10 mouse cellular contexts compared by ENCODE assay signal in the genomic region with DNA sequence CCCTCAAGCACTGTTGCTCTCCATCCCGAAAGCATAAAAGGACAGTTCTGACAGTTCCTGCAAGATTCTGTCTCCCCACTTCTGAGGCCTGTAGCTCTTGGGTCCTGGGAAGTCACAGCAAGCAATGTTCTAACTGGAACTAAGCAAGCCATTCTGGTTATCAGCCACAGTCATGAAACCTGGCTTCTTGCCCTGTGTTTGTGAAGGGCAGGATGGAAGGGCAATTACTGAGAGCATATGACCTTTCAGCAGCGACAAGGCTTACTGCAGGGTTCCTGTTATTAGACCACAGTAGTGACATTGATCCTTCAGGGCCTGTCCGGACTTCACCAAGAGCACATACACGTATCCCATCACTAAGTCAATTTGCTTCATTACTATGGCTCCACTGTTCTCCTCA.
DNase-seq lines count a peak whose midpoint lies in the region; ATAC-seq and TF ChIP-seq lines count a peak whose summit lies in the region.
"Had no signal": no experiment of that assay in that cellular context is flagged by ENCODE, and none has a peak within 500 bp of the region (broad histone marks: within the 10 kb centered on the region; RNA-seq: fewer than 3 reads in every experiment).

No protein-coding gene starts in this region.

- no peaks in the 10 kb centered on the region for H3K27me3 ChIP-seq in lung, embryonic 14.5 days (ENCODE audit: insufficient read depth, low read length)
- no peaks in the 10 kb centered on the region for H3K27me3 ChIP-seq in lung, postnatal 0 days (replicated peaks; ENCODE audit: insufficient read depth, low read length)
- no peaks in the 10 kb centered on the region for H3K27me3 ChIP-seq in forebrain, embryonic 13.5 days
- H3K27me3 ChIP-seq: hindbrain, embryonic 12.5 days; midbrain, embryonic 15.5 days had no signal

- no peak overlapping the region for H3K4me3 ChIP-seq in lung, embryonic 14.5 days (ENCODE audit: low read depth, low read length)
- H3K4me3 ChIP-seq in lung, postnatal 0 days (ENCODE audit: low read depth, low read length) = no peak overlapping the region
- H3K4me3 ChIP-seq in forebrain, embryonic 13.5 days = no peak overlapping the region
- H3K4me3 ChIP-seq: hindbrain, embryonic 12.5 days; midbrain, embryonic 15.5 days had no signal

- peak; percentile 49 for DNase-seq in lung, embryonic 14.5 days
- DNase-seq in lung, postnatal 0 days (ENCODE audit: low spot score) = no peak
- DNase-seq in heart, adult 8-10 months (ENCODE audit: low spot score) = peak; percentile 86
- DNase-seq in kidney, adult 8-10 months = peak; percentile 39 to 66
- DNase-seq in skeletal muscle tissue, adult 2 months (ENCODE audit: low read depth, low spot score) = peak; percentile 35
- no peak for DNase-seq in layer of hippocampus, adult 8-10 months (ENCODE audit: low spot score in 2 of 2)
- no peak for DNase-seq in frontal cortex, postnatal 36 days (ENCODE audit: low spot score in 2 of 2)

- H3K9me3 ChIP-seq in lung, embryonic 14.5 days (ENCODE audit: low read depth, low read length) = no peaks in the 10 kb centered on the region
- no peaks in the 10 kb centered on the region for H3K9me3 ChIP-seq in lung, postnatal 0 days (ENCODE audit: low read length)
- H3K9me3 ChIP-seq in forebrain, embryonic 13.5 days (replicated peaks) = no peaks in the 10 kb centered on the region
- H3K9me3 ChIP-seq: hindbrain, embryonic 12.5 days; midbrain, embryonic 15.5 days had no signal

- no peak overlapping the region for H3K4me2 ChIP-seq in lung, embryonic 14.5 days
- H3K4me2 ChIP-seq in lung, postnatal 0 days (replicated peaks; ENCODE audit: low read depth, low read length) = no peak overlapping the region
- H3K4me2 ChIP-seq in forebrain, embryonic 13.5 days = no peak overlapping the region
- H3K4me2 ChIP-seq: hindbrain, embryonic 12.5 days; midbrain, embryonic 15.5 days had no signal

- no peaks in the 10 kb centered on the region for H3K4me1 ChIP-seq in lung, embryonic 14.5 days (ENCODE audit: insufficient read depth)
- H3K4me1 ChIP-seq in lung, postnatal 0 days (ENCODE audit: insufficient read depth, low read depth, low read length) = no peaks in the 10 kb centered on the region
- no peaks in the 10 kb centered on the region for H3K4me1 ChIP-seq in forebrain, embryonic 13.5 days
- H3K4me1 ChIP-seq: hindbrain, embryonic 12.5 days; midbrain, embryonic 15.5 days had no signal

- TF ChIP-seq EP300 in lung, postnatal 0 days (IDR thresholded peaks at IDR 0.05) = no peak

- H3K9ac ChIP-seq in lung, embryonic 14.5 days = no peak overlapping the region
- H3K9ac ChIP-seq in lung, postnatal 0 days (replicated peaks; ENCODE audit: low read depth) = no peak overlapping the region
- no peak overlapping the region for H3K9ac ChIP-seq in forebrain, embryonic 13.5 days
- H3K9ac ChIP-seq: hindbrain, embryonic 12.5 days; midbrain, embryonic 15.5 days had no signal

- peaks cover 12% of the 10 kb centered on the region for H3K36me3 ChIP-seq in lung, embryonic 14.5 days (ENCODE audit: insufficient read depth)
- H3K36me3 ChIP-seq in lung, postnatal 0 days (ENCODE audit: insufficient read depth, low read length) = no peaks in the 10 kb centered on the region; the same call in 1 of the 2 replicates
- H3K36me3 ChIP-seq in forebrain, embryonic 13.5 days (ENCODE audit: poor library complexity, severe bottlenecking) = peaks cover 14% of the 10 kb centered on the region
- H3K36me3 ChIP-seq: hindbrain, embryonic 12.5 days had no signal

- no peak for ATAC-seq in lung, embryonic 14.5 days (ENCODE audit: insufficient read depth)
- no peak for ATAC-seq in lung, postnatal 0 days
- no peak for ATAC-seq in forebrain, embryonic 13.5 days
- ATAC-seq: midbrain, embryonic 15.5 days had no signal

- 65% methylated on average over 4 of the region's 4 CpGs for WGBS in lung, embryonic 14.5 days
- WGBS in lung, postnatal 0 days = 58% methylated on average over 4 of the region's 4 CpGs
- WGBS in forebrain, embryonic 13.5 days = 79% methylated on average over 4 of the region's 4 CpGs

- TF ChIP-seq CTCF in lung, embryonic 14.5 days (IDR thresholded peaks at IDR 0.05; ENCODE audit: low read depth) = no peak
- no peak for TF ChIP-seq CTCF in lung, postnatal 0 days (IDR thresholded peaks at IDR 0.05)

- no peak overlapping the region for H3K27ac ChIP-seq in lung, embryonic 14.5 days (ENCODE audit: low read depth)
- no peak overlapping the region for H3K27ac ChIP-seq in lung, postnatal 0 days (ENCODE audit: low read length)
- H3K27ac ChIP-seq in forebrain, embryonic 13.5 days = no peak overlapping the region
- H3K27ac ChIP-seq: hindbrain, embryonic 12.5 days; midbrain, embryonic 15.5 days had no signal

Comparison
In these comparisons a context has a peak if more than half of its experiments do, and no peak if none do; other contexts are left out.
1. DNase-seq: peak in lung, embryonic 14.5 days (single experiment), heart, adult 8-10 months (single experiment), kidney, adult 8-10 months (2 of 2) and skeletal muscle tissue, adult 2 months (single experiment); none in lung, postnatal 0 days (single experiment), layer of hippocampus, adult 8-10 months (0 of 2) and frontal cortex, postnatal 36 days (0 of 2).